Mouse (Mus musculus) adrenal gland, adult 10 weeks (tissue): Measurements from ENCODE around the gene Dhx37. TPM values are rescaled to one million over a fixed set of nuclear protein-coding genes. Genes with fewer than 3 reads are reported as not detected.

Experiments used
- polyA plus RNA-seq: library from polyadenylated mRNA; stranded (reverse); fragments of 350-450 nt; fragmentation: Illumina TruSeq; extraction: RNeasy Lipid Tissue Mini Kit (QIAGEN cat#74804); gene quantifications from one replicate; pipeline ENCODE4 v1.2.3, GENCODE M21; 2014; ENCODE audit warnings: low read depth, low replicate concordance

Dhx37 gene
- 8.5 TPM for polyA plus RNA-seq

GRCm38 (mm10) chr5:125433793-125434337 is at the start of gene Dhx37:
Gene Dhx37, minus strand, starts transcription at chr5:125434121.

GRCm38 (mm10) chr5:125475601-125476285 is 41.8 kb upstream of the Dhx37 start, which contains the start of gene Aacs:
Gene Aacs, plus strand, starts transcription at chr5:125475814.

GRCm38 (mm10) chr5:125441234-125442114 is 7.6 kb upstream of the Dhx37 start, which contains the start of gene Bri3bp:
Gene Bri3bp, plus strand, starts transcription at chr5:125441568.

GRCm38 (mm10) chr5:125389579-125390441 is 44.1 kb downstream of the Dhx37 start, which contains the start of gene Ubc:
Gene Ubc, minus strand, starts transcription at chr5:125390202.

GRCm38 (mm10) chr5:125389131-125389578 is 44.8 kb downstream of the Dhx37 start, which contains the start of gene Gm10382:
Gene Gm10382, plus strand, starts transcription at chr5:125389322.

Other genes with a start within 250 kb of the Dhx37 start
- gene Scarb1, start 93.0 kb downstream of the Dhx37 start, polyA plus RNA-seq: 187 TPM
- gene Gm10382, start 44.8 kb downstream of the Dhx37 start, polyA plus RNA-seq: not detected
- gene Ubc, start 43.9 kb downstream of the Dhx37 start, polyA plus RNA-seq: 33.1 TPM
- gene Bri3bp, start 7.4 kb upstream of the Dhx37 start, polyA plus RNA-seq: 12.8 TPM
- gene Aacs, start 41.7 kb upstream of the Dhx37 start, polyA plus RNA-seq: 4.7 TPM
- gene Tmem132b, start 97.7 kb upstream of the Dhx37 start, polyA plus RNA-seq: 4.1 TPM